Mouse (Mus musculus) ovary, adult 18-20 months (tissue): ENCODE data around the gene Gm27021.
"Not testable (repeated sequence)": the region's sequence is repeated elsewhere in the genome, so short reads cannot be mapped to it uniquely, and the experiment has no call there.

Experiments
- DNase-seq: peaks from one replicate; pipeline ENCODE4 v3.0.0; 2022; ENCODE audit warnings: low spot score, mixed read lengths

Gm27021 gene

DNA sequence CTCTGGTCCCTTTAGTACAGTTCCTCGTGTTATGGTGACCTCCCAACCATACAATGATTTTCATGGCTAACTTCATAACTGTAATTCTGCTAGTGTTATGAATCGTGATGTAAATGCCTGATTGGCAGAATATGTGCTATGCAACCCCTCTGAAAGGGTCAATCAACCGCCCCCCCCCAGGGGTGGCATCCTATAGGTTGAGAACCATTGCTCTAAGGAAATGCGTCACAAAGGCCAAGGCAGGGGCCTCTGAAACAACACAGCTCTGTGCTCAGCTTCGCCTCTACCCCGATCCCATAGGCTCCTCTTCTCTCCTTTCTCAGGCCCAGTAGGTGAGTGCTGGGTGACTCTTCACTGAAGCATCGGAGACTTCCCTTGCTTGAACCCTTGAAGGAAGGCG is 17.7 kb upstream of the Gm27021 start:
- DNase-seq, result no peak

DNA sequence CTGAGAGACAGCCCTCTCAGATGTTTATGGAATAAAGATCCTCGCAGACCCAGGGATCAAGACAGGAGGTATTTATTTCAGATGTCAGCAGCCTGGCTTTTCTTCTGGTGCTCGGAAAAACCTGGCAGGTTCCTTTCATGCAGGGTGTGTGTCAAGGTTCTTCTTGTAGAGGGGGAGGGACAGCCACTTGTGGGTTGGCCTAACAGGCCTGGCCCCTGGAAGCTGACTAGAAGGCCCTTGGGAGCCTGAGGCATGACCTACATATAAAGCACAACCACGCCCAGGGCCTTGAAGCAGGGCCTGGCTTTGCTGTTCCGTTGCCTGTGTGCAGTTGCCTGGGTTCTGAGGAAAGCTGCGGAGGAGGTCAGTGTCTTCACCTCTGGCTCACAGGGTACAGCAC is 17.2 kb upstream of the Gm27021 start:
- peak; percentile 77 for DNase-seq

DNA sequence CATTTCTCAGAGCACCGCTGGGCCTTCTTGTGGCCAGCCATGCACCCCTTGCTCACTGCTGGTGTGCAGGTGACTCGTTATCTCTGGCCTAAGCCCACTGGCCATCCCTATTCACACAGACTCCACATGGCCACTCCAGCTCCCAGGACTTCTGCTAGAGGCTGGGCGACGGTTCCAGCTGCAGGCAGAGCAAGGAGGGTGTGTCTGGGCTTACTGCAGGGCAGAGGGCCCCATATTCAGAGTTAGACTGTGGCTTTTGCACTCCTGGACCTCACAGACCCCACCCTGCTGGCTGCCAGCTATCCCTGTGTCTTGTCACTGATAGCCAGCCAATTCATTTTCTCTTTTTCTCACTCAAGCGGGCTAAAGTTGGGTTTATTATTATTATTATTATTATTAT is 16.2 kb upstream of the Gm27021 start:
- no peak for DNase-seq

DNA sequence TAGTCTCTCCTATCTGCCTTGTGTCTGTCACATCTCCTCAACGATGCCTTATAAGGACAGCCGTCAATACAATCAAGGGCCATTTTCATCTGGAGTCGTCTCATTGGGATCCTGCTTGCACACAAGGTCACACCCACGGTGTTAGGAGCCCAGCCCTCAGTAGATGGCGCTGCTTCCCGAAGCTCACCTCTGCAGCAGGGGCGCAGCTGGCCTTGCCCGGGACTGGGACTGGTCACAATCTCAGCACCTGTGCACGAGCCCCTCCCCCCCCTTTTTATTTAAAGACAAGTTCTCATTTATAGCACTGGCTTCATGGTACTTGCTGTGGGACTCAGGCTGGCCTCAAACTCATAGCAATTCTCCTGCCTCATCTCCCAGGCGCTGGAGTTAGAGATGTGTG is 15.7 kb upstream of the Gm27021 start:
- DNase-seq, result peak; percentile 42

DNA sequence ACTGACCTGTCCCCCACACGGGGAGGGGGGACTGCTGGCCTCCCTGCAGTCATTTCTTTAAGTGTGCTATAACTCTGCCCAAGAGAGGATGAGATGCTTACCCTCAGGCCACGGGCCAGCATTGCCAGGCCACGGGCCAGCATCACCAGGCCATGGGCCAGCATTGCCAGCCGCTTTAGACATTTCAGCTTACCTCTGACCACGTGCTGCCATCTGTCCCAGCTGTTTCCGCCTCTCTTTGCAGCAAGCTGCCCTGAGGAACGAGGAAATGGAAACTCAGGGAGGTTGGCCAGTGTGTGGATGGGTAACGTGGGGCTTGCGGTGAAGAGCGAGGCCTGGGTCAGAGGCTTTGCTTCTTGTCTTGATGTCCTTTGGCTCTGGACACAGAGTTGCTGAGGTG is 13.2 kb upstream of the Gm27021 start:
- no peak for DNase-seq

DNA sequence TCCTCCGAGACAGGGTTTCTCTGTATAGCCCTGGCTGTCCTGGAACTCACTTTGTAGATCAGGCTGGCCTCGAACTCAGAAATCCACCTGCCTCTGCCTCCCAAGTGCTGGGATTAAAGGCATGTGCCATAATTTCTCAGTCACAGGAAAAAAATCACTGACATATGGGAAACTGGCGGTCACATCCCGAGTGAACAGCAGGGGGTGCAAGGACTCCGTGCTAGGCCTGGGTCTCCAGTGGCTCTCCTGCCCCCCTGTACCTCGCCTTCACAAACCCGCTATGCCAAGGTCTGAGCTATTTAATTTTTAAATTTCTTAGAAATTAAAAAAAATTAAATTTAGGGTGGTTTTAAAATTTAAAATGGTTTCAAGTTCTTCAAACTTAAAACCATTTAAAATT is 12.5 kb upstream of the Gm27021 start:
- not testable (repeated sequence) for DNase-seq

DNA sequence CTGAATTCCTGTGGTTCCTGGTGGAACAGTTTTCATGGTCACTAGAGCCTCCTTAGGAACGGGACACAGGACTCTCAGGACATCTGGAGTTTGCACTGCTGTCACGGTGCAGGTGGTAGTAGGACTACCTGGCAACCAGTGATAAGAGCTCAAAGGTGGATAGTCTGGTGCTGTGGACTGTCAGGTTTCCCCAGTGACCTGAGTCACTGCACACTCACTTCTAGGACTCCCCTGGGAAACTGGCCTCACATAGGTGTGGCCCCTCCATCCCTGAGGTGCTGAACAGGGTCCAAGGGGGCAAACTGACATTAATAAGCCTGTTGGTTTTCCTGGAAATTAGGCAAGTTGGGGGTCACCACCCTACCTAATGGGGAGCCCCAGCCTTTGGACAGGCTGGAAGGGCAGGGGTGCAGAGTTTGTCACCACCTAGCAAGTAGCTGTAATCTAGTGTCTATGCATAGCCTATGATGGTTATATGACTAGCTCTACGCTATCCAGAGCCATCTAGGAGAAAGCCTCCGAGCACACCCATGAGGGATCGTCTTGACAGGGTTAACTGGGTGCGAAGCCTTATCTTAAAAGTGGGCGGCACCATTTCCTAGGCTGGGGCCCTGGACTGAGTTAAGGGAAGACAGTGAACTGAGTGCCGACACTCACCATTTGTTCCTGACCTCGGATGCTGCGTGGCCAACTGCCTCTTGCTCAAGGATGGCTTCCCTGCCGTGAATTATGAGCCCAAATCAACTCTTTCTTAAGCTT is 11.9 kb upstream of the Gm27021 start:
- DNase-seq, result no peak

DNA sequence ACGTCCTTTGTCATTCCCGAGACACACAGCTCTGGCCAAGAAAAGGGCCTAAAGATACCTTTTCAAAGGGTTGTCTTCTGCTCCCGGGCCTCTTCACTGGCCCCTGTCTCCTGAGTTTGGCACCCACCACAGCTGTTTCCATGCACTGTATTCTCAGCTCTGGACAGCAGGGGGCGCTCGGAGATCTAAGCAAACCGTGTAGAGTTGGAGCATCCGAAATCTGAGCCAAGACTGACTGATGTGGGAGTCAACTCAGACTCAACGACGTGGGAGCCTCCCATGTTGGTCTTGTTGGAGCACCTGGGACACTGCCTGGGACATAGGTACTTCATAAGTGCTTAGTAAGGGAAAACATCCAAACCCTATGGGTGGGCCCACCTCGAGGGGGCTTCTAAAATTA is 10.6 kb upstream of the Gm27021 start:
- peak; percentile 44 for DNase-seq

DNA sequence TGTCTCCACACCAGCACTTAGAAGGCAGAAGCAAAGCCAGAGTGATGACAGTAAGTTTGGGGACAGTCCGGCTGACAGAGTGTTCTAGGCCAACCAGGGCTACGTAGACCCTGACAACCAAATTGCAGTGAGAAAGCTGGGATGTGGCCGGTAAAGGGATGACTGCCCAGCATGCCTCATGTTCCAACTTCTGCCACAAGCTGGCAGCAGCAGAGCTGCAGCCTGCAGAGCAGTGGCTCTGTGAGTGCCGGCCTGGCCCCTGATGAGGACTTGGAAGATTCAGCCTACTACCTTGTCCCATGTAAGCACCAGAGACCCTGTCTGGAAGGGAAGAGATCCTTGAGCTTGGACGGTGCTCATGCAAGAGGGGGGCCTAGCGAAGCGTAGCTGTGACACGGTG is 7.8 kb upstream of the Gm27021 start:
- DNase-seq, result no peak

DNA sequence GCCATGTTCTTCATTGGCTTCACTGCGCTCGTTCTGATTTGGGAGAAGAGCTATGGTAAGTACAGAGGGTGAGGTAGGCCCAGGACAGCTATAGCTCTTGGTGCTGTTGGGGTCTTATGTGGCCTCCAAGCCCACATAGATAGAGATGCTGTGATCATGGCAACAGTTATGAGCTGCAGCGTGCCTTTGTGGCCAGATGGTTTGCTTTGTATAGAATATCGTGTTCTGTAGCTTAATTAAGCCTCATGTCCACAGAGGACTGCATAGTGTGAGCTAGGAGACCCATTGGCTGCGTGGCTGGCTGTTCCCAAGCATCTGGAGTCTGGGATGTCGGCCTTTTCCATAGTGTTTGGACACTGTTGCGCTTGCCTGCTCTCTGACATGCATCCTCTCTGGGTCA is 5.4 kb upstream of the Gm27021 start:
- no peak for DNase-seq

DNA sequence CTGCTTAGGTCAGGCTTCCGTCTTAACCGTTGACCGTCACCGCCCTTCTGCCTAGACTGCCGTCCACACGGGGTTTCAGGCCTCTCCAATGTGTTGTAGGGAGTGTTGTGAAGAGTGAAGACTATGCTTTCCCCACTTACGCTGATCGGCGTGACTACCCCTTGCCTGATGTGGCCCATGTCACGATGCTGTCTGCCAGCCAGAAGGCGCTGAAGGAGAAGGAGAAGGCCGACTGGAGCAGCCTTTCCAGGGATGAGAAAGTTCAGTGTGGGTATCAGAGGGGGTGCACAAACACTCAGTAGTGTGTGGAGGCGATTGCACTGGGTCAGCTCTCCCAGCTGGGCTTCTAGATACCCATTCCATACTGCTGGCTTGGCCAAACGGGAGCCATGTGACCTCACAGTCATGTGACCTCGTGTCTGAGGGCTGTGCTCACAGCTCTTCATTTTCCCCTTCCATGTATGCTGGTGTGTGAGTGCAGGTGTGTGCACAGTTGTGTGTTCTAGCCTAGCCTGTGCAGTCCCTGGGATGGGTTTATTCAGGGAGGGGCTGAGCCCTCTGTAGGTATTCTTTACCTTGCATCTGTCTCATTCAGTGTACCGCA is 4.8 kb upstream of the Gm27021 start:
- no peak for DNase-seq

DNA sequence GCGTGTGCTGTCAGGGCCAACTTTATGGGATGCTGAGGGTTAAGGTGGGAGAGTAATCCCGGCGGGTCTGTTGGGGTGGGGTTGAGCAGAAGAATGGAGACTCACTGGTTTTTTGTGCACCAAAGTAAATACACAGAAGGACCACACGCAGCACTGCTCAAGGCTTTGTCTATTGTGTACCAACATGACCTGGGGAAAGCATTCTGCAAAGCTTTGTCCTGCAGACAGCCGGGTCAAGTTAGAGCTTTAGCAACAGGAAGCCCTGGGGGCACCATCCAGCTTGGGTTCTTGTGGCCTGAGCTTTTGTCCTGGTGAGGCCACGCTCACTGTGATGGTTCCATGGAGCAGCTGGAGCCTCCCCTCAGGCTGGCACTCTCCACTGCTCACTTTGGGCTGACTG is 3.9 kb upstream of the Gm27021 start:
- DNase-seq, result no peak

DNA sequence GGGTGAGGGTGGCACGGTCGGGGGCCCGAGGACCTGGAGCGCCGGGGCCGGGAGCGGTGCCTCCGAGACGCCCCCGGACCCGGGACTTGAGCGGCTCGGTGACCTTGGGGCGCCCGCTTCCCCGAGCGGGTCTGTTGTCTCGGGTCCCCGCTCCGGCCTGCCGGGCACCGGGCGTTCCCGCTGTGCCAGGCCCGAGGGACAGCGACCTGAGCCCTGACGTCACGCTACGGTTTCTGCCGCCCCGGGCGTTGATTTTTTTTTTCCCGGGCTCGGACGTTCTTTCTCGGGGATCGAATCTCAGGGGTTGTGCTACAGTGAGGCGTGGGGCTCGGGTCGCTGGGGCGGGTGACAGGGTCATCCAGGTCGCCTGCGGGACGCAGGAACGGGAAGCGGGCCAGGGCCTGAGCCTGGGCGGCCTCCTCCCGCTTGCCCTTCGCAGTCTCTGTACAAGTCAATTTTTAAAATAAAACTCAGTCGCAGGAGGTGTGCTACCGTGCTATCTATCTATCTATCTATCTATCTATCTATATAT is 561 bp upstream of the Gm27021 start, which contains the start of gene Emc8:
TSS of gene Emc8 (minus strand) at position 200 of the 532 bp plus-strand sequence.
- DNase-seq, result no peak

DNA sequence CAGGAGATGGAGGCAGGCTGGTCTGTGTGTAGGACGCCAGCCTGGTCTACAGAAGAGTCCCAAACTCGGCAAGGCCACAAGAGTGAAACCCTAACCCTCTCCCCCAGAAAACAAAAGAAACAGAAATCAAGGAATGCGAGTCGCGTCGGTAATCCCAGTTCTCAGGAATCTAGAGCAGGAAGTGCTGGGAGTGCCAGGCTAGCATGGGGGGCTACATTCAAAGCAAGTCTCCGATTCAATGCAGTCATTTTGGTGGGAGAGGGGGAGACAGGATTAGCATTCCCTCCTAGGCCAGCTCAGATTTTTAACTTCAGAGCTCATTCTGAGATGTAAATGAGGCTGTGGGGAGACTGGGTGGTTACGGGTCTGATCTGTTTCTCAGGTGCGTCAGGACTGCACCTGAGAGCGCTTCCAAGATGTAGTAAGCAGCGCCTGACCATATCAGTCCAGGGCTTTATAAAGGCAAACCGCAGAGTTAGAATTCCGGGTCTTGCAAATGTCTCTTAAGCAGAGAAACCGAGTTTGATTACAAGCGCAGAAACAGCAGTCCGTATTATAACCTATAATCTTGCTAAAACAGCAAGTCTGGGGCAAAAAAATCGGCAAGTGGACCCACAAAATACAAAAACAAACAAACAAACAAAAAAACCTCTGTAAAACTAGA is 940 bp downstream of the Gm27021 start:
- DNase-seq, result no peak

DNA sequence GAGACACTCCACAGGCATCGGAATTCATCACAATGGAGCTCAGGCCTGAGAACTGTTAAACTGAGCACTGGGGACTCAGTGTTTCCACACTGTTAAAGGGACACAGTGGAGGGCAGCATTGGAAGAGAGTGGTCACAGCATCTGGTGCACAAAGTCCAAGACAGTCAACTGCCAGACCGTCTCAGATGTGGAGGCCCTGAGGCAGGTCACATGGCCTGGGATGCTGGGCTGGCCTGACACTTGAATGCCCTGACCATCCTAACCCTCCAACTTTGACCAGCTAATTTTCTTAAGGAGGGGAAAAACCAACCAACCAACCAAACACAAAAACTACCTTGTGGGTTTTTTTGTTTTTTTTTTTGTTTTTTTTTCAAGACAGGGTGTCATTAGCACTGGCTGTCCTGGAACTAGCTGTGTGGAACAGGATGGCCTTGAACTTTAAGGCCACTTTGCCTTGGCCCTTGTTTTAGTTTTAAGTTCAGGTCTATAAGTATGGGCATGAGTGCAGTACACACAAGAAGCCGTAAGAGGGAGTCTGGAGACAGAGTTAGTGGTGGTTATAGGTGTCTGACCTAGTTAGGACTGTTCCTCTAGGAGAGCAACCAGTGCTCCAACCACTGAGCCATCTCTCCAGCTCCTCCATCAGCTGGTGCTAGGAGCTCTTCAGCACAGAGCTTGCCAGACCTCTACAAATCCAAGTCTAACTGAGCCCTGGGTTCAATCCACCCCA is 2.0 kb downstream of the Gm27021 start:
- no peak for DNase-seq

DNA sequence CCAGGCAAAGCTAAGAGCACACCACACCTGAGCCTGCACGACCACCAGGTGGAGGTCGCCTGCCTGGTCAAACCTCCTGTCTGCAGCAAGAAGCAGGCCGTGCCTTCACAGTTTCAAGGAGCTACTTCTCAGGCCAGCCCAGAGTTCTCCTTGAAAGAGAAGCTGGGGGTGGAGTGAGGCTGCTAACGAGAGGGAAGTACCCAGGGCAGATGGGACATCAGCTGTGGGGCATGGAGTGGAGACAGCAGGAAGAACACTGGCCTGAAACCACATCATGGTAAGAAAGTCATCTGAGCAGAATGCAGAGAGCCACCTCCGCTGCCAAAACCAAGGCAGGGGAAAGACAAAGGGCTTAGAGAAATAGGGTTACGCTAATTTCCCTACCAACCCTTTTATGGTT is 3.3 kb downstream of the Gm27021 start:
- DNase-seq, result no peak

DNA sequence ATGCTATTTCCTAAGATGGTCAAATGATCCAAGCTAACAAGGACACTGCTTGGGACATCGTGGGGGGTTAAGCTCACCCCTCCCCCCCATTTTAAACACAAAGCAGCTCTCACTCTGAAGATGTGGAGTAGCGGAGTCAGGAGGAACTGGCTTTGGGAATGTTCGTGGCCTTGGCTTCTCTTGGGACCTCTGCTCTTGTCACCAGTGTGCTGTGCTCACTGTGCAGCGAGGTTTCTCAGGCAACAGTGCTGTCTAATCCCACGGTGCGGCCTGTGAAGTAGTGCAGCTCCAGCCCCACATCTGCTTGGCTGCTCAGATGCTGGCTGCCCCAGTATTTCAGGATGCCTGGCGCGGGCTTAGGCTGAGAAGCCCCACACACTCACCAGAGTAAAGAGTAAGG is 10.5 kb downstream of the Gm27021 start:
- DNase-seq, result no peak

DNA sequence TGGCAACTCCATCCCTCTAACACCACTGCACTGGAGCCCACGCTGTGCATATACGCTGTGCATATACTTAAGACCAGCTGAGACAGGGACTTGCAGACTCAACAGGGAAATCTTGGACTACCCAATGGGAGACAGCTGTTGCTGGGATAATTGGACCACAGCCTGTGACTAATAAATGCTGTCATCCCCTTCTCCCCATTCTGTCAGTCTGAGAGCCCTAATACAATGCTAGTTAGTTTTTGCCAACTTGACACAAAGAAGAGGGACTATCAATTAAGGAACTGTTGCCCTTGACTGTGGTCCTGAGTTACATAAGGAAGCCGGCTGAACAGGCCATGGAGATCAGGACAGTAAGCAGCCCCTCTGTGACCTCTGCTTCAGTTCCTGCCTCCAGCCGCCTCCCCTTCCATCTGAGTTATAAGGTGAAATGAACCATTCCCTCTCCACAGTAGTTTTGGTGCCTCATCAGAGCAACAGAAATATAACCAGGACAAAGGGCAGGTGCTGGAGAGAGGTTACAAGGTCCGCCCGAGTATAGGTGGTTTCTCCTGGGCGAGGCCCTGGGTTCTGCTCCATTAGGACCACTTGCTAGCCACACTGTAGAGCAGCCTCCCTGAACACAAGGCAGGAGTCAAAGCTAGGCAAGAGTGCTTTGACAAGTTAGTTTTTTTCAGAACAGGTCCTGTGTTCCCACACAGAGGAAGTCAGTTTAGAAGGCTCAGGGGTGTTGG is 11.4 kb downstream of the Gm27021 start:
- DNase-seq, result no peak

DNA sequence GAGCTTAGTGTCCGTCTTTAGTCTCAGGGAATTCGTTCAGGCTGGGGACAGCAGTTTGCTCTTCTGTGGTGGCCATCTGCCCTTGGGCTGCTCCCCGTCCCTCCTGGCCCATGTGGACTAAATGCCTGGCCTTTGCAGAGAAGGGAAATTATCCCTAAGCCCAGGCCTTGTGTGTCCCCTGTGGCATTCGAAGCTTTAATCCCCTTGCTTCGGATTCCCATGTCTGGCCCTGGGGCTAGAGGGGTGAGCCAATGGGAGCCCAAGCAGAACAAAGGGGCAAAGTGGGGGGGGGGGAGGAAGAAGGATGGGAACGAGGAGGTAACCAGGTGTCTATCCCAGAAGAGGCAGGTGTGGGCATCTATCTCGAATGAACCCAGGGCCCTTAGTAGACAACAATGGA is 20.3 kb downstream of the Gm27021 start, which contains the start of gene 1190005I06Rik:
TSS of gene 1190005I06Rik (minus strand) at position 101 of the 400 bp plus-strand sequence.
- no peak for DNase-seq

DNA sequence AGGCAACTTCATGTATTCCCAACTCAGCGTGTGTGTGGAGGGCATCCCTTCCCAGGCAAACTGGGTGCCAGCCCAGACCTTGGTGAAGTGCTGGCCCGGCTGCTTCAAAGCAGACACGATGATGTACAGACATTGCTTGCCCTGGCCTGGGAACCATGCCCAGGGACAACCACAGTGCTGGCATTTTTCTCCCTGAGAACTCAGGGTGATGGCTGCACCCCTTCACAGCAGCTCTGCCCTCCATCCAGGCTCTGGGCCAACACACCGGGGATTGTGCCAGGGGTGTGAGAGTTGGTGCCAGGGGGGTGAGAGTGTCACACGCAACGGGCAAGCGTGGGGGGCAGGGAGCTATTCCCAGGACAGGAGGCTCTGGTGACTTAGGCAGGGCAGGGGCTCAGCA is 23.2 kb downstream of the Gm27021 start:
- DNase-seq, result peak; percentile 79

DNA sequence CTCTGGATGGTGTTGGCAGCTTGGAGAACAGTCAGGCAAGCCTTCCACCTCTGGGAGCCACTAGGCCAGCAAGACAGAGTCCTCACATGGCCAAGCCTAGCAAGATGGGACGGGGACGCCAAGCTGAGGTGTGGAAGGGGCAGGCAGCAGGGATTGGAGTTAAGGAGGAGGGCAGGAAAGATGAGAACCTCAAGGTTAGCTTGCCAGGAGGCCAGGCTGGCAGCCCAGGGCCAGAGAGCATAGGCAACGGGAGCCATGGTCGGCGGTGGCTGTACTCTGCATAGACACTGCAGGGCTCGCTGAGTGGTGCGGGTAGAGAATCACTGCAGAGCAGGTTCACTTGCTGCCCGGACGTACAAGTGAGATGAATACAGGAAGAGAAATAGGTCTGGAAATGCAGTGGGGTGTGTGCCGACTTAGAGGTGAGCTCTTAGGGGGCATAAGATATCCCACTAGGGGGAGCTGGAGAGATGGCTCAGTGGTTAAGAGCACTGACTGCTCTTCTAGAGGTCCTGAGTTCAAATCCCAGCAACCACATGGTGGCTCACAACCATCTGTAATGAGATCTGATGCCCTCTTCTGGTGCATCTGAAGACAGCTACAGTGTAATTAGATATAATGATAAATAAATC is 25.7 kb downstream of the Gm27021 start:
- DNase-seq, result no peak
